Mouse (Mus musculus) adrenal gland, postnatal 25 days (tissue): ENCODE data around the gene 4930469K13Rik. TPM values are rescaled to one million over a fixed set of nuclear protein-coding genes. Genes with fewer than 3 reads are reported as not detected.
"Not testable (repeated sequence)": the region's sequence is repeated elsewhere in the genome, so short reads cannot be mapped to it uniquely, and the experiment has no call there.

Source experiments
- DNase-seq: peaks from one replicate; pipeline ENCODE4 v3.0.0; 2021; ENCODE audit warnings: mixed read lengths
- long read RNA-seq: library from polyadenylated mRNA; stranded (forward); transcript quantifications from one replicate; pipeline ENCODE4 v2.0.0, GENCODE M21; 2021
- total RNA-seq: library from RNA; stranded (reverse); gene quantifications from 2 replicates; pipeline ENCODE4 v1.2.3, GENCODE M21; 2021

The 4930469K13Rik gene
- not detected in 2 replicates for total RNA-seq
- long read RNA-seq, result 0 reads

DNA sequence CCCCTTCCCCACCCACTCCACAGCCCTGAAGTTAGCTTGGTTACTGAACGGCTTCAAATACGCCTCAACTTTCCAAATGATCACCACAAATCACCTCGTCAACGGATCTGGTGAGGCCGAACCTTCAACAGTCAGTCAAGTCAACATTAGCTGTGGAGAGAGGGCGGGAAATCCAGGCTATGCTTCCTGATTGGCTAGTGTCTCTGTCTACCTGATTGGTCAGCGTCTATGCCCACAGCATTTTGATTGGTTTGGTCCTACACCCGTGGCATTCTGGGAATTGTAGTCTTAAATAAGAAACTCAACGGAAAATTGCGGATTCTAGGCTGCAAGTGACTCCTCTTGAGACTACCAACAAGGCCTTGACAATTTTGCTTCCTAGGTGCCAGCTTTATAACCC, at the start of gene 4930469K13Rik:
Gene 4930469K13Rik (minus strand): TSS at position 133 of the 400 bp plus-strand sequence.
- DNase-seq, result no peak

DNA sequence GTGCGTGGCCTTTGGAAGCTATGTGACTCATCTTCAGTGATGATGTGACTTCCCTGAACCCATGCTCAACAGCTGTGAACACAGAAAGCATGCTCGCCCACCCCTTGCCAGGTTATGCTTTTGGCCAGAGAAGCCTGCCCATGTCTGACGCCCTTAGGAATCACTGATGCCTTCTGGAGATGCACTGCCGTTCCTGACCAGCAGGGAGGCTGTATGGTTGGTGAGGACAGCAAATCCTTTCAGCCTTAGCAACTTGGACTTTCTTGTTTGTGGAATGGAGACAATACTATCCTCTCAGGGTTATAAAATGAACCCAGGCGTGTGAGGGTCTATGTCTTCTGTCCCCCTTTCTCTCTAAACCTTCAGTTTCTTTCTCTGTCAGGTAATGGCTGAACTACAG, 48.6 kb upstream of the 4930469K13Rik start:
- no peak for DNase-seq

DNA sequence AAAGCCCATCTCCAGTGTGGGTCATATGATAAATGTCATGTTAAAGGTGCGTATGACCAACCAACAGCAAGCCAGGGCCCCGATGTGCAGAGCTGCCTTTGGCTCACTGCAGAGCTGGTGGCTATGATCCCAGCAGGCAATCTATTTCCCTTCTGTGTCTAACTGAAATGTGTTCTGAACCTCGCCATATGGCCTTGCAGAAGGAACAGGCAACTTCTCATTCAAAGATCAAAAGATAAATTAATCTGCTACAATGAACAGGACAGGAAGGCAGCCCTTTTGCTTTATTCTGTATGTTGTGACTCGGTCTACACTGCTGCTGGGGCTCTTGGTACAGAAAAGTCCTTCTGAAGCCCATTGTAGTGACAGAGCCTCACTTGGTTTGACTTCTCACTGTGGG, 46.1 kb upstream of the 4930469K13Rik start:
- no peak for DNase-seq

DNA sequence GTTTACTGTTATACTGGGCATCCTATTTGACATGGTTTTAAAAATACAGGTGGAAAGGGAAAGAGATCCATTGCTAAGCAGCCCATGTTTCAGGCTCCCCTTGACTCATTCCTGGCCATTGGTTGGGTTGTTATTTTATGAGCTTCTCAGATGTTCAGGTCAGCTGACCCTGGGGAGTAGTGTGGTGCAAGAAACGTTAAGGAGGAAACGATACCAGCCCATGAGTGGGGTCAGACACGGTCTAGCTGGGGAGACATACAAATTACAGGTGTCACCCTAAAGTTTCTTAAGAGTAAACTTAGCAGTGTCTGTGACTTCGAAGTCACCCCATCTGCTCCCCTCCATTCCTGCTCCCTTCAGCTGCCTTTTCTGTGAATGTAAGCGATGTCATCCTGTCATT, 45.6 kb upstream of the 4930469K13Rik start:
- DNase-seq, result no peak

DNA sequence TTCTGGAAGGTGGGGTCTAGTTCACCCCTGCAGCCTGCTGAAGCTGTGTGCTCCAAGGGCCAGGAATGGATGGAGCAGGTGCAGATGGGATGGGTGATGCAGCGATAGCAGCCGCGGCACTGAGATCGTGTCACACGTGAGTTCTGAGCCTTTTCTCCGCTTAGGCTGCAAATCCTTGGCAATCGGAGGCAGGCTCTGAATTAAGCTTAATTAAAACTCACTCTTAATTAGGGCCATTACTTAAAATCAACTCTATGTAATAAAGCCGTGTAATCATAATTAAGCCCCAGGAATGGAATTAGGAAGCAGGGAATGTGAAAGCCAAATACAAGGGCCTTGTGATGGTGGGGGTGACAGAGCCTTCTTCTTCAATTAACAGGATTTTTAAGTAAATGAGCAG, 40.9 kb upstream of the 4930469K13Rik start:
- no peak for DNase-seq

DNA sequence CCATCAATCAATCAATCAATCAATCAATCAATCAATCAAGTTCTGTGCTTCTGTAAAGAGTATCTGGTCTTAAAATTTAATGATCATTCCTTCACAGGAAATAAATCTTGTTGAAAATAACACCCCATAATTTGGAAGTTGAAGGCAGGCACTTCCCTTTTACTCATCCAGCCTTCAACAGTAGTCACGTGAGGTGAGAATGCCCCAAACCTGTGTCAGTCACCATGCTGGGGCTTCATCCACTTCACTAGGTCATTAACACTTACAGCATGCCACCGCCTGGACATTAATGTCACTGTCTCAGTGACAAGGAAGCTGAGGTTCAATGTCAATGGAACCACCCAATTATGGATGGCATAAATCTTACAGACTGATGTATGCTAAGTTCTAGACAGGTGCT, 30.1 kb upstream of the 4930469K13Rik start:
- no peak for DNase-seq

DNA sequence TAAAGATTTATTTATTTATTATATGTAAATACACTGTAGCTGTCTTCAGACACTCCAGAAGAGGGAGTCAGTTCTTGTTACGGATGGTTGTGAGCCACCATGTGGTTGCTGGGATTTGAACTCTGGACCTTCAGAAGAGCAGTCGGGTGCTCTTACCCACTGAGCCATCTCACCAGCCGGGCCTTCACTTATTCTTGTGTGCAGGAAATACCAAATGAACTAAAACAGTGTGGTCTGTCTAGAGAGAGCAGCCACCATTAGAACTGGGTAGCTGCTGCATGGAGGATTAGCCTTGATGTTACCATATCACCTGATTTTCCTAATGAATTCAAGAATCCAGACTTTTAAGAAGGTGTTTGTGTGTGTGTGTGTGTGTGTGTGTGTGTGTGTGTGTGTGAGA, 27.4 kb upstream of the 4930469K13Rik start:
- DNase-seq, result not testable (repeated sequence)

DNA sequence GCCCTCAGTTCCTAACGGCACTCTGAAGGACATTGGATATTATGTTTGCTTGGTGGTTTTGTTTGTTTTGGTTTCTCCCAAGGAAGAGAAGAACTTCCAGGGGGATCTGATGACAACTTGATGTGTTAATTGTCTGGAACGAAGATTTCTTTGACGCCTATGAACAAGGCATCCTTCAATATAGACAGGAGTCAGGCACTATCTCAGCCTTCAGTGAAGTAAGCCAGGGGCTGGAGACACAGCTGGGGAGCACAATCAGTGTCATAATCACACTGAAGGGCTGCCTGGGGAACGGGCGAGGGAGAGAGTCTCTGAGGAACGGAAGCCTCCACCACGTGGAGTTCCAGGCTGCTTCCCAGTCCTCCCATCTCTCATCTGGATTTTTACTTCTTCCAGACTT, 26.5 kb upstream of the 4930469K13Rik start:
- DNase-seq, result no peak

DNA sequence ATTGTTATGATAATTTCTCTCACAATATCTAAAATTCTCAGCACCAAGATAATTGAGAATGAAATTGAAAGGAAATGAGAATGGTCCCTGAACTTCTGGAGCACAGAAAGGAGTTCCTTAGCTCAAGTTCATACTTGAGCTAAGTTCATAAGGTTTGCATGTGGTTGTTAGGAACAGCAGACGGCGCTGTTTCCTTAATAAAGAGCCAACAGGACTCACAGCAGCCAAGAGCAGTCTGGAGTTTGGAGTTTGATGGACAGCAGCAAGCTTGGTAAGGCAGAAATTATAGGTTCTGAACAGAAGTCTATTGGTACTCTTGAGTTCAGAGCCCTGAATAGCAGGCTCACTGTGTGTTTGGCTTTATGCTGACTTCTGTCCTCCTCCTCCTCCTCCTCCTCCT, 24.8 kb upstream of the 4930469K13Rik start:
- peak; percentile 8 for DNase-seq

DNA sequence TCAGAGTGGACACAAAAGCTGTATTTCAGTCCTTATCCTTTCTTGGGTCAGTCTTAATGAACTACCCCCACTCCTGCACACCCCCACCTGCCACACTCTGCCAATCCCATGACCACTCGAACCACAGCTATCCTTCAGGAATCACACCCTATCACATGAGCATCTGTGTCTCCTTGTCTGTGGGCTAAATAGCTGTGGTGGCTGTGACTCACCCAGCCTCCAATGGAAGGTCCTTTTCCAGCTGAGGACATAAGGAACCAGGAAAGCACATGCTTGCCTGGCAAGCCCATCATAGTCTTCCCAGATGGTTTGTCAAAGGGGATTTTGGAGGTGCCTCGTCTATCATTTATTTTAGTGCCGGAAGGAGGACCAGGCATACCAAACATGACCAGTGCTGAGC, 20.0 kb upstream of the 4930469K13Rik start:
- DNase-seq, result no peak

DNA sequence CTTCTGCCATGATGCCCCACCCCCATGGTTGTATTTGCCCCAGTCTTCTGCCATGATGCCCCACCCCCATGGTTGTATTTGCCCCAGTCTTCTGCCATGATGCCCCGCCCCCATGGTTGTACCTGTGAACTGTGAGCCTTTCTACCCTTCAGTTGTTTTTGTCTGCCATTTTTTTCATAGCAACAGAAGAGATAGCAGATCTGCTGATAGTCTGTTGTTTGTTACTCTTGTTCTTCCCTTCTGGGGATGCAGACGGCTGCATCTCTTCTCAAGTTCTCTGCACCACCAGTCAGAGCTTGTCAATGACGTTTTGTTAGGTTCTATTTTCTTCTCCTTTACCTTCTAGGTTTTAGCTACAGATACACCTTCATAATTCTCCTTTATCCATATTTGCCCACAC, 19.2 kb upstream of the 4930469K13Rik start:
- no peak for DNase-seq

DNA sequence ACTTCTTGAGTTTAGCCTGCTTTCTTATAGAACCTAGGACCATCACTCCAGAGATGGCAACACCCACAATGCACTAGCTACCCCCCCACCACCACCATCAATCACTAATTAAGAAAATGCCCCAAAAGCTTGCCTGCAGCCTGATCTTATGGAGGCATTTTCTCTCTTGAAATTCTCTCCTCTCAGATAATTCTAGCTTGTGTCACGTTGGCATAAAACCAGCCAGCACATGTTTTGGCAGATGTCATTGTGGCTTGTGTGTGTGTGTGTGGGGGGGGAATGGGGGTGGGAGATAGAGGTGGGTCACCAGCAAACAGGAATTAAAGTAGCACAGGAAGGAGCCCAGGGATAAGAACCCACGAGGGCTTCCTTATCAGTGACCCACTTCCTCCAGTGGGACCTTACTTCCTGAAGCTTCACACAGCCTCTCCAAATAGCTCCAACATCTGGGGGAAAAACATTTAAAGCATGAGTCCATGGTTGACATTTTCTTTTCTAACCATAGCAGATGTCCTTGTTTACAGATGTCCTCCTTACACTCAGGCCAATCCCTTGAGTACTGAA, 18.3 kb upstream of the 4930469K13Rik start:
- DNase-seq, result no peak

DNA sequence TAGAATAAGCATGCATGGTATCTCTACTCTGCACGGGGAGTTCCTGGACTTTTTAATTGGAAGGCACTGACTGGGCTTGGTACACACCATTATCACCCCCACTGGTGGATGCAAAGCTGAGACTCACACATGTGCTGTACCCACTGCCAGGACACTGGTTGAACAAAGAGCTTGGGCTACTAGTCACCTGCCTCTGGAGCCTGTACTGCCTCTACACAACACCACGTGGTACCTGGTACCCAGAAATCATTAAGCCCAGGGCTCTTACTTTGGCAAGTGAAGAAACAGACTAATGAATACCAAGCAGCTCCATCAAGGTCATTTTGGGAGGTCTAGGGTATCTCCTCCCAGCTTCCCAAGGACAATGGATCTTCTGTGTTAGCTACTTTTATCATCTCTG, 15.4 kb upstream of the 4930469K13Rik start:
- DNase-seq, result no peak

DNA sequence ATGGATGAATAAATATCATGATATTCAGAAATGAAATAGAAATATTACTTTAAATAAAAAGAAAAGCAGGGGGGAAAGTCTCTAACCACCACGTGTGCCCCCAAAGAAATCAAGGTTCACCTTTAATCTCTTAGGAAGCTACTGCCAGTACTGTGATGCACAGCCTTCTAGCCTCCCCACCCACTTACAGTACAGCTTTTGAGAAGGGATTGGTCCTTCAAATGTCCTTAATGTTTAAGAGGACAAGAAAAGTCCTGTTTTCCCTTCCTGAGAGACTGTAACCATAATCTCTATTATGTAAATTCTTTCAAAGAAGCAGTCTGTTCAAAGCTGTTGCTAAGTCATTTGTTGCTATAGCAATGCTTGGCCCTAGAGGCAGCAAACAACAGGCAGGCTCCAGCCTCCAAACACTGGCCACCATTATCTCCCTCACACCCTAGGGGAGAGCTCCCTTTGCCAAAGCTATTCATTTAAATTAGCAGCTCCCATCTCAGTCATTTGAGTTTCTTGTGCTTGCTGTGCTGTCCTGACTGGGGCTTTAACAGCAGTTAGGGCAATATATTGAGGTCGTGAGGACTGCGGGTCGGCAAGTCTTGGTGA, 14.5 kb upstream of the 4930469K13Rik start:
- DNase-seq, result no peak

DNA sequence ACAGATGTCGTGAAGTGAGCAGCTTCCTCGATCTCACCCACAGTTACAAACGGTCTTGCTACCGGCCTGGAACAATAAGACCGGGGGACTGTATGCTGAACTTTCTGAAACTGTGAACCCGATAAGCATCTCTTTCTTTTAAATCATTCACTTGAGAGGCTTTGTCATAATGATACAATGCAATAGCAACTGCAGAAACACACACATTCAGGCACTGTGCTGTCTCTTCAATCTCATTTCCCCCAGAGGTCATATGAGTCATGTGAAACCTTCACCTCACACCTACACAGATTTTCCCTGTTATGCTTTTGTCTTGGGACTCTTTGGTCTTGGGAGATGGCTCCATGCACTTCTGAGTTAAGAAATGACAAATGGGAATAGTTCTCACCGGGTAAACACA, 13.6 kb upstream of the 4930469K13Rik start:
- DNase-seq, result no peak

DNA sequence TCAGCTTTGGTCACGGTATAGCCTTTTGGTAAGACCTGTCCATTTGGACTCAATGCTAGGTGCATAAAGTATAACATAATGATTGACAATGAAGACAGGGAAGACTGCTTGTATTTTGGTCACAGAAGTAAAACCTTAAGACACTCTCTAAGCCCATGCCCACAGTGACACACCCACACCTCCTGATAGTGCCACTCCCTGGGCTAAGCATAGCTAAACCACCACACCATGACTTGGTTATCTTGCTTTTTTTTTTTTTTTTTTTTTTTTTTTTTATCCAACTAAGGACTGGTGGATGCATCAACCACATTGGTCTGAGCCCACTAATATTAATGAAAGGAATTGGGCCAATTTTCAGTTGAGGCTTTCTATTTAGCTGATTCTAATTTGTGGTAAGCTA, 10.9 kb upstream of the 4930469K13Rik start:
- no peak for DNase-seq

DNA sequence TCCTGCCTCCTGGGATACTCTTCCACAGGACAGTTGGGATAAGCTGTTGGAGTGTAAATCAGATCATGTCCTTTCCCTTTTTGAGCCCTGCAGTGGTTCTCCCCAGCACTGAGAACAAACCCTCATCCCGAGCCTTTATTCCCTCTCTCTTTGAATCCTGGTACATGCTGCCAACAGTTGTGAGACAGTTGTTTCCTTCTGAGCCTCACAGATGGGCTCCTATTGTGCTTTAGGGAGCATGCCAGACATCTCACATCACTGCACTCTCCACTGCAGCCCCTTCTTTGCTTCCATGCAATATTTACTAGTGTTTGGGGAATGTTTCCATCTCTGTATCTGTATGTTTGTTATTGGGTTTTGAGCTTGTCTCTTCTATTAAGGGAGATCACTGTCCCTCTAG, 6.6 kb upstream of the 4930469K13Rik start:
- no peak for DNase-seq

DNA sequence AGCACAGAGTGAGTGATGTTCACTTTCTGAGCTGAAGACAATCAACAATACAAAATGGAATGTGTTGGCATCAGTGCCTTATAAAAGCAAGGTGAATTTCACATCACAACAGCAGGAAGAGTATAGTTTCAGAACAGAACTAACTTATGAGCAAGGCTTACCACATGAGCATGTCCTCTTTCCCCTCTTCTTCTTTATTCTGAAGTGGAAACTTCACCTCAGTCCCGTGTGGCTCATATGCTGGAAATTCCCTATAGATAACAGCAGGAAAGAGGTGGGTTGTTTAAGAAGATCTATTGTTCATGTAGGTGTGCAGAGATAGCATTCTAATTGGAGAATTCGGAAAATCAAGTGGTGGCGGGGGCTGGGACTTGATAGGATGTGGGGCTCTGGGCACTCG, 3.5 kb upstream of the 4930469K13Rik start:
- DNase-seq, result no peak

DNA sequence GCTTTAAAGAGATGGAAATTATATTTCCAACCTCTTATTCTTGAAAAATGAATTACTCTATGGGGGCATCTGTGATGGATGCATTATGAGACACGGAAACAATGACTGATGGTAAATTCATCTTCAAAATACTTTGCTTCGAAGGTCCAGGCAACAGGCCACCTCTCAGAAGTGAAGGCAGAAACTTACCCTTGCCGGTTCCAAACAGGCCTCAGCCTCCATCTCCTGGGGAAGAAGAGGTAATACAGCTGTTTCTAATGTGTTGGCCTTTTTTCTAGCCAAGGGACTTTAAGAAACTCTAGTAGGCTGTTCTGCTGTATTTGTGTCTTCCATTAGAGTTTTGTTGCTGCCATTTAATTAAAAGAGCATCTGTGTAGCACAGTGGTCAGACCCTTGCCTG, 11.3 kb downstream of the 4930469K13Rik start:
- DNase-seq, result no peak

DNA sequence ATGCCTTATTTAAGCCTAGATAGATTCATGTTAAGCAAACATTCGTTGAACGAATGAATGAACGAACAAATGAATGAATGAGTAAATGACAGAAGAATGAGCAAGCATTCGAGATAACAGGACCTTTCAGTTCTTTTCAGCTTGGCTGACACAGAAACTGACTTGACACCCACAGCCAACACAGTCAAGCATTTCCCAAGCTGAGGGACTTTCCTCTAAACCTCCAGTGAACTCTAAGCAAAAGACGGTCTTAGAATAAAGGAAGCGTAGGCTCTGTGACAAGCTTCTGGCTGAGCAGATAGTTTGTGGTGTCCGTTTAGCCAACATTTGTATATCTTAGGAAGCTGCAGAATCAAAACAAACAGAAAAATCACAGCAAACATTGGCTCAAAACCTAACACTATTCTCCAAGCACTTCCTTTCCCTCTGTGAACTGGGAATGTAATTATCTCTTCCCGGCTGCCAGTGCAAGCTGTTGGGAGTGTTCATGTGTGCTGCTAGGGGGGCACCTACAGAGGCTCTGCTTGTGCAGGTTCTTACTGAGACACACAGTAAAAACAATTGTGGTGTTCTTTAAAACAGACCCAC, 12.1 kb downstream of the 4930469K13Rik start:
- DNase-seq, result no peak

DNA sequence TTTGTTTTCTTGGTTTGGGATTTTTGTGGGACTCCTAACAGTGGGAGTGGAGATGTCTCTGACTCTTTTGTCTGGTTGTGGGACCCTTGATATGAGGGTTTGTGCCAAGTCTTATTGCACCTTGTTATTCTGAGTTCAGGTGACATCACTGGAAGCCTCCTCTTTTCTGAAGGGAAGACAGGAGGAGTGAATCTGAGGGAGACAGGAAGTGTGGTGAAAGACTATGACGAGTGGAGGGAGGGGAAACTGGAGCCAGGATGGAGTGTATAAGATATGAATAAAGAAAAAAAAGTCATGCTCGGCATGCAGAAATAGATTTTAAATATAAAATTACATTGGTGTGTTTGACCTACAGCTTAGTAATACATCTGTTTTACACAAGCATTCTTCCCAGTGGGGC, 13.7 kb downstream of the 4930469K13Rik start:
- DNase-seq, result no peak

DNA sequence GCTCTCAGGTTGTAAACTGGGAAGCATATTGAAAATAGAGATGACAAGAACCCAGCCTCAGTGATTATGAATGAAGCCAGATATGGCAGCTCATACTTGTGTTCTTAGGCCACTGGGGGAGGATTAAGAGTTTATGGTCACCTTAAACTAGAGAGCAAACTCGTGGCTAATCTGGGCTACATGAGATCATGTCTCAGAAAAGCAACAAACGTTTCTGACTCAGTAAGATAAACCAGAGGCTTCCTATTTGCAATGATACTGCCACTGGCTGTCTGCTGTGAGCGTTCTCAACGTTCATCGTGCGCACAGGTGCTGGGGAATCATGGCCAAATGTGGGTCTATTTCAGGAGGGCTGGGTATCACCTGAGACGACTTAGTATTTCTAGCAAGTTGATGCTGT, 14.6 kb downstream of the 4930469K13Rik start:
- no peak for DNase-seq

DNA sequence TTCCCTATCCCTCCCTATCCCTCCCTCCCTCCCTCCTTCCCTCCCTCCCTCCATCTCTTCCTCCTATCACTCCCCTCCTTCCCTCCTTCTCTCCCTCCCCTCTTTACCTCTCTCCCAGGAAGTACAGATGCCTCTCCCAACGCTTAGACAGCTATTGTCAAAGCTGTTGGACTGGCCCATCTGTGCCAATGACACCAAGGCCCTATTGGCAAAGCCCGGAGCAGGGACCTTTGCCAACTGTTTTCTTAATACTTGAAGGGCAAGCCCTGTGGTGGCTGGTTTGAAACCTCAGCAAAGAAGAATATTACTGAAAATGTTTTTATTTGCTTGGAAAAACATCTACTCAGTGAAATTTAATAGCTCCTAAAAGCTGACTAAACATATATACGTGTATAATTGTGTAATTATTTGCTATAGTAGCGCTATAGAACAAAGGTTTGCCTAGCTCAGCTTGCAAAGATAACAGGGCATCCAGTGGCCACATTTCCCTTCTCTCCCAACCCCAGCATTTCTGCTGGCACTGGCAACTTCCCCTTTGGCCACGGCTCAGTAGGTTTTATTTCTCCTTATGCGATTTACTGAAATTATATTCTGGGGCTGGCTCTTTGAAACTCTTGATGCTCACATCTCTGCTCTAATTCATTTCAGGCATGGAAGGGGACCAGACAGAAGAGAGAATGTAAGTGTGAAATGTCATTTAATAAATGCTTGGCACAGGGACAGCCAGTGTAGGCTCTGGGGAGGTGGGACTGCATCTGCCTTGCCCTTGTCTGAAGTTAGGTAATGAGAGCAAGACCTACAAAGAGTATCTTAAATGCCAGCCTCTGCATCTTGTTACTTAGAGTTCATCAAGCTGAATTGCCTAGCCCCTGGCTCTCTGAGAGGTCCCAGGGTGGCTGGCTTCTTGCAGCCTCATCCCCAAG, 18.6 kb downstream of the 4930469K13Rik start:
- peak; percentile 34 for DNase-seq
